Mouse (Mus musculus) neural tube, embryonic 13.5 days (tissue): ENCODE results near the gene Atp6v0b. TPM values are rescaled to one million over a fixed set of nuclear protein-coding genes. Genes with fewer than 3 reads are reported as not detected.

Experiments used
- ATAC-seq: fragments of 200-750 bp; cut with Nextera tagmentation; 2 replicates; pipeline ENCODE4 v1.8.0; 2017; ENCODE audit warnings: low read depth, mild to moderate bottlenecking, moderate TSS enrichment, moderate library complexity
- H3K27ac ChIP-seq: fragments of 300-500 bp; sonication (generic); replicated peaks from 2 replicates; pipeline ENCODE4 v1.5.1; 2015; ENCODE audit warnings: moderate library complexity, mild to moderate bottlenecking, inconsistent platforms
- H3K27me3 ChIP-seq: fragments of 300-500 bp; sonication (generic); 2 replicates; pipeline ENCODE4 v1.6.1; 2015; ENCODE audit warnings: mild to moderate bottlenecking, inconsistent platforms
- H3K36me3 ChIP-seq: fragments of 300-500 bp; sonication (generic); 2 replicates; pipeline ENCODE4 v1.6.1; 2015; ENCODE audit warnings: mild to moderate bottlenecking, inconsistent platforms
- H3K4me1 ChIP-seq: fragments of 300-500 bp; sonication (generic); replicated peaks from 2 replicates; pipeline ENCODE4 v1.6.1; 2015; ENCODE audit warnings: inconsistent platforms
- H3K4me2 ChIP-seq: fragments of 300-500 bp; sonication (generic); 2 replicates; pipeline ENCODE4 v1.6.1; 2015; ENCODE audit warnings: inconsistent platforms, mild to moderate bottlenecking, moderate library complexity
- H3K4me3 ChIP-seq: fragments of 300-500 bp; sonication (generic); 2 replicates; pipeline ENCODE4 v1.5.1; 2015; ENCODE audit warnings: mild to moderate bottlenecking, inconsistent platforms
- H3K9ac ChIP-seq: fragments of 300-500 bp; sonication (generic); 2 replicates; pipeline ENCODE4 v1.6.1; 2015; ENCODE audit warnings: moderate library complexity, mild to moderate bottlenecking, inconsistent platforms
- H3K9me3 ChIP-seq: fragments of 300-500 bp; sonication (generic); 2 replicates; pipeline ENCODE4 v1.6.1; 2016; ENCODE audit warnings: inconsistent platforms
- WGBS: fragments of 180-500 bp; shearing (Covaris S2); methylation state at CpG from one replicate; pipeline ENCODE4 v1.1.7; 2015; 5-methylcytosine and 5-hydroxymethylcytosine counted together
- polyA plus RNA-seq: library from polyadenylated mRNA; unstranded; fragments of >200 nt; fragmentation: Nextera tagmentation; extraction: Ambion mirVana; gene quantifications from 2 replicates; pipeline ENCODE4 v1.2.1, GENCODE M21; 2015

Atp6v0b gene
- polyA plus RNA-seq, 1 experiment from 2014 or later = 475 TPM

DNA sequence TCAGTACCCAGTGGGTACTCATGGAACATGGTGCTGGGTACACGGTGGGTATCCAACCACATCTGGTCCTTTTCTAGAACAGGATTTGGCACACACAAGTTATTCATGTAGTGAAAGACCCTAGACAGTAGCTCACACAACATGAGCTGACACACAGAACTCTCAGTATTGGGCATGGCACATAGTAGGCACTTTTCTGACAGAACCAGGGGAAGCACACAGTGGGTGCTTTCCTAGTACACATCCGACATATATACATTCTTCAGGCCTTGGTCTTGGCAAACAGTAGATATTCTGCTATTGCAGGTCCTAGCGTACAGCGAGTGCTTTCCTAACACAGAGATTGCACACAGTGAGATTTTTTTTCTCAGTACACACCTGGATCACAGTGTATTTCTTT, 40.9 kb downstream of the Atp6v0b start:
- Histone ChIP-seq H3K36me3 (no peaks in the 10 kb centered on the region), H3K4me2 (no peak overlapping the region), H3K9me3 (no peaks in the 10 kb centered on the region), H3K4me1 (peaks cover 33% of the 10 kb centered on the region), H3K27ac (no peak overlapping the region), H3K9ac (no peak overlapping the region), H3K4me3 (no peak overlapping the region), H3K27me3 (no peaks in the 10 kb centered on the region)
- 95% methylated on average over 4 of the region's 4 CpGs for whole genome bisulfite sequencing
- ATAC-seq = no peak

GRCm38 (mm10) chr4:117845316-117845715, 41.8 kb downstream of the Atp6v0b start:
- Histone ChIP-seq H3K9me3 (no peaks in the 10 kb centered on the region), H3K36me3 (no peaks in the 10 kb centered on the region), H3K9ac (no peak overlapping the region), H3K4me2 (no peak overlapping the region), H3K27me3 (no peaks in the 10 kb centered on the region), H3K4me3 (no peak overlapping the region), H3K27ac (no peak overlapping the region), H3K4me1 (peaks cover 25% of the 10 kb centered on the region)
- 47% methylated on average over 11 of the region's 11 CpGs for WGBS
- ATAC-seq = no peak

DNA sequence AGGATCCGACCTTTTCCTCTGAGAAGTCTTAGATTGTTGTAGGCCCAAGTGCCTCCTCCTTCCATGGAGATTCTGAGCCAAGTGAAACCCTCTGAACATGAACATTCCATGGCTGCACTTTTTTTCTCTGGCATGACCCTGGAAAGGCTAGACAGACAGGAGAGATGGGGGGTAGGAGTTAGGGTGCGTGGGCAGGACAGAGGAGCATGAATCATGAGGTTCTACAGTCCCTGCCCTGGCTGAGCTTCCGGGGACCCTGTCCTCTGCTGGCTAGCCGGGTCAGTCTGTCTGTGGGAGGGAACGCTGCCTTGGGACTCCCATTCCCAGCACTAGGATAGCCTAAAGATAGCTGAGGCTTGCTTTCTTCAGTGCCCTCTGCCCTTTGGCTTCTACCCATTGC, 42.7 kb downstream of the Atp6v0b start:
- Histone ChIP-seq H3K27me3 (no peaks in the 10 kb centered on the region), H3K36me3 (no peaks in the 10 kb centered on the region), H3K4me2 (no peak overlapping the region), H3K27ac (no peak overlapping the region), H3K4me1 (peaks cover 16% of the 10 kb centered on the region), H3K4me3 (no peak overlapping the region), H3K9ac (no peak overlapping the region), H3K9me3 (no peaks in the 10 kb centered on the region)
- WGBS = 88% methylated on average over 5 of the region's 5 CpGs
- no peak for ATAC-seq

- ATAC-seq = no peak
- Histone ChIP-seq H3K36me3 (no peaks in the 10 kb centered on the region), H3K9ac (no peak overlapping the region), H3K4me3 (no peak overlapping the region), H3K27ac (no peak overlapping the region), H3K4me2 (no peak overlapping the region), H3K27me3 (no peaks in the 10 kb centered on the region), H3K9me3 (no peaks in the 10 kb centered on the region), H3K4me1 (peaks cover 9% of the 10 kb centered on the region; the same call in 1 of the 2 replicates)
- WGBS = 91% methylated on average over 5 of the region's 5 CpGs
Observed at GRCm38 (mm10) chr4:117843101-117843500, 44.0 kb downstream of the Atp6v0b start.

- Histone ChIP-seq H3K27ac (no peak overlapping the region), H3K9ac (no peak overlapping the region), H3K4me2 (no peak overlapping the region), H3K9me3 (no peaks in the 10 kb centered on the region), H3K4me1 (no peaks in the 10 kb centered on the region), H3K4me3 (no peak overlapping the region), H3K36me3 (no peaks in the 10 kb centered on the region), H3K27me3 (no peaks in the 10 kb centered on the region)
- ATAC-seq = no peak
- WGBS = 61% methylated on average over 3 of the region's 3 CpGs
Observed at GRCm38 (mm10) chr4:117841566-117841965, 45.6 kb downstream of the Atp6v0b start.

- no peaks in the 10 kb centered on the region for H3K4me1 ChIP-seq
- H3K4me2 ChIP-seq = no peak overlapping the region
- H3K9me3 ChIP-seq = no peaks in the 10 kb centered on the region
- H3K27ac ChIP-seq = no peak overlapping the region
- 92% methylated on average over 5 of the region's 5 CpGs for WGBS
- H3K27me3 ChIP-seq = no peaks in the 10 kb centered on the region
- no peaks in the 10 kb centered on the region for H3K36me3 ChIP-seq
- H3K9ac ChIP-seq = no peak overlapping the region
- no peak for ATAC-seq
- no peak overlapping the region for H3K4me3 ChIP-seq
Observed at GRCm38 (mm10) chr4:117840821-117841220, 46.3 kb downstream of the Atp6v0b start.

DNA sequence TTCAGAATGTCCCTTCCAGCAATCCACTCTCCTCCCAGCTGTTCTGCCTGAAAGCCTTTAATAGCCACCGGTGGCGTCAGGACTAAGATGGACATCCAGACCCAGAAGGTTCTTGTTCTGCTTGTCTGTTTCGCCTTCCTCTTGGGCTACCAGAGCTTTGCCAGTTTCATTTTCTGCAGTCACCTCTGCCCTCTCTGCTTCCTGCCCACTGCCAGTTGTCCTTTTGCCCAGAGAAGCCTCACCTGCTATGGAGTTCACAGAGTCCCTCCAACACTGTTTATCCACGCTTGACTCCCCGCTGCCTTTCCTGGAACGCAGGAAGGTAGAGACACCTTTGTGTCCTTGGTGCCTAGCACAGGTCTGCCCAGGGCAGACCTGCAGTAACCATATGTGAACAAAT, 47.8 kb downstream of the Atp6v0b start:
- Histone ChIP-seq H3K4me3 (no peak overlapping the region), H3K27me3 (0 out of 2 replicates have a peak, but pooled peaks cover under 1% of the 10 kb centered on the region), H3K9me3 (no peaks in the 10 kb centered on the region), H3K36me3 (no peaks in the 10 kb centered on the region), H3K27ac (no peak overlapping the region), H3K4me2 (no peak overlapping the region), H3K4me1 (peaks cover 6% of the 10 kb centered on the region), H3K9ac (no peak overlapping the region)
- no peak for ATAC-seq
- WGBS = 70% methylated on average over 6 of the region's 6 CpGs

GRCm38 (mm10) chr4:117837271-117837670, 49.9 kb downstream of the Atp6v0b start:
- WGBS = 73% methylated on average over 4 of the region's 4 CpGs
- Histone ChIP-seq H3K9ac (no peak overlapping the region), H3K36me3 (no peaks in the 10 kb centered on the region), H3K27ac (no peak overlapping the region), H3K4me1 (peaks cover 11% of the 10 kb centered on the region), H3K4me3 (peak overlapping the region; percentile 73; the same call in 1 of the 2 replicates), H3K27me3 (peaks cover 11% of the 10 kb centered on the region; the same call in 1 of the 2 replicates), H3K9me3 (no peaks in the 10 kb centered on the region), H3K4me2 (peak overlapping the region; percentile 71; the same call in 1 of the 2 replicates)
- ATAC-seq = no peak

GRCm38 (mm10) chr4:117836204-117836767, 50.8 kb downstream of the Atp6v0b start:
- peak overlapping the region; percentile 71 for H3K4me2 ChIP-seq
- peak overlapping the region; percentile 73 for H3K4me3 ChIP-seq
- ATAC-seq = peak; percentile 91
- H3K4me1 ChIP-seq = peaks cover 11% of the 10 kb centered on the region
- H3K27ac ChIP-seq = peak overlapping the region; percentile 88
- peaks cover 11% of the 10 kb centered on the region; the same call in 1 of the 2 replicates for H3K27me3 ChIP-seq
- under 1% methylated on average over 48 of the region's 48 CpGs for WGBS
- no peaks in the 10 kb centered on the region for H3K9me3 ChIP-seq
- peak overlapping the region; percentile 80 for H3K9ac ChIP-seq
- H3K36me3 ChIP-seq = no peaks in the 10 kb centered on the region

- peaks cover 11% of the 10 kb centered on the region for H3K4me1 ChIP-seq
- peak overlapping the region; percentile 73 for H3K4me3 ChIP-seq
- peak overlapping the region; percentile 88 for H3K27ac ChIP-seq
- no peaks in the 10 kb centered on the region for H3K9me3 ChIP-seq
- under 1% methylated on average over 60 of the region's 60 CpGs for WGBS
- H3K4me2 ChIP-seq = peak overlapping the region; percentile 71
- H3K9ac ChIP-seq = peak overlapping the region; percentile 80
- H3K27me3 ChIP-seq = peaks cover 17% of the 10 kb centered on the region; the same call in 1 of the 2 replicates
- H3K36me3 ChIP-seq = no peaks in the 10 kb centered on the region
- peak; percentile 48 for ATAC-seq
Observed at GRCm38 (mm10) chr4:117835531-117836111, 51.5 kb downstream of the Atp6v0b start.

GRCm38 (mm10) chr4:117834845-117835530, 52.1 kb downstream of the Atp6v0b start:
- 1% methylated on average over 36 of the region's 36 CpGs for WGBS
- H3K9ac ChIP-seq = peak overlapping the region; percentile 80
- ATAC-seq = peak; percentile 40
- H3K4me2 ChIP-seq = peak overlapping the region; percentile 71
- H3K4me1 ChIP-seq = peaks cover 17% of the 10 kb centered on the region
- H3K9me3 ChIP-seq = no peaks in the 10 kb centered on the region
- no peaks in the 10 kb centered on the region for H3K36me3 ChIP-seq
- H3K4me3 ChIP-seq = peak overlapping the region; percentile 73
- H3K27ac ChIP-seq = peak overlapping the region; percentile 88
- H3K27me3 ChIP-seq = peaks cover 22% of the 10 kb centered on the region

- Histone ChIP-seq H3K27ac (peak within 1 kb of the TSS; percentile 88), H3K4me3 (peak within 1 kb of the TSS; percentile 73), H3K4me2 (peak within 1 kb of the TSS; percentile 71), H3K4me1 (peaks cover 22% of the 10 kb centered on the region), H3K9ac (peak within 1 kb of the TSS; percentile 80), H3K9me3 (no peaks in the 10 kb centered on the region), H3K27me3 (peaks cover 23% of the 10 kb centered on the region), H3K36me3 (no peaks in the 10 kb centered on the region)
- 25% methylated on average over 3 of the region's 3 CpGs for WGBS
- no peak for ATAC-seq
Observed at GRCm38 (mm10) chr4:117834457-117834844, 52.7 kb downstream of the Atp6v0b start, which contains the start of gene Slc6a9. Gene Slc6a9 (plus strand): TSS chr4:117834506.
